Mouse (Mus musculus) CD4-positive, CD25-positive, alpha-beta regulatory T cell, adult 2 months (primary cell): ENCODE data around the gene Ankdd1a.
A peak's percentile ranks its signal among the peaks of the same experiment; 100 is the strongest.

Source experiments
- DNase-seq: peaks from one replicate; pipeline ENCODE4 v3.0.0-alpha.2; 2012; ENCODE audit warnings: low read depth, low spot score

The Ankdd1a gene

GRCm38 (mm10) chr9:65545635-65546412 lies 25.8 kb upstream of the Ankdd1a start:
- DNase-seq: no peak

GRCm38 (mm10) chr9:65542111-65542524 lies 22.1 kb upstream of the Ankdd1a start:
- DNase-seq: no peak

GRCm38 (mm10) chr9:65541126-65542068 lies 21.4 kb upstream of the Ankdd1a start:
- peak; percentile 89 for DNase-seq

GRCm38 (mm10) chr9:65539697-65540096 lies 19.7 kb upstream of the Ankdd1a start:
- DNase-seq: no peak

- DNase-seq: no peak
Measured at GRCm38 (mm10) chr9:65537901-65538630, 18.1 kb upstream of the Ankdd1a start.

- no peak for DNase-seq
Measured at GRCm38 (mm10) chr9:65536491-65536890, 16.5 kb upstream of the Ankdd1a start.

GRCm38 (mm10) chr9:65535789-65536469 lies 15.9 kb upstream of the Ankdd1a start:
- DNase-seq: peak; percentile 50

GRCm38 (mm10) chr9:65535191-65535722 lies 15.3 kb upstream of the Ankdd1a start:
- peak; percentile 84 for DNase-seq

- DNase-seq: no peak
Measured at GRCm38 (mm10) chr9:65534111-65534510, 14.1 kb upstream of the Ankdd1a start.

- no peak for DNase-seq
Measured at GRCm38 (mm10) chr9:65532986-65533385, 13.0 kb upstream of the Ankdd1a start.

GRCm38 (mm10) chr9:65531283-65531682 lies 11.3 kb upstream of the Ankdd1a start:
- no peak for DNase-seq

GRCm38 (mm10) chr9:65529659-65530058 lies 9.7 kb upstream of the Ankdd1a start:
- no peak for DNase-seq

GRCm38 (mm10) chr9:65528417-65529038 lies 8.5 kb upstream of the Ankdd1a start:
- no peak for DNase-seq

GRCm38 (mm10) chr9:65525445-65526195 lies 5.6 kb upstream of the Ankdd1a start:
- no peak for DNase-seq

GRCm38 (mm10) chr9:65523611-65524364 lies 3.8 kb upstream of the Ankdd1a start:
- peak; percentile 90 for DNase-seq

GRCm38 (mm10) chr9:65520505-65520876 lies 498 bp upstream of the Ankdd1a start:
- DNase-seq: no peak

- no peak for DNase-seq
Measured at GRCm38 (mm10) chr9:65514851-65515261, 5.1 kb downstream of the Ankdd1a start.

- DNase-seq: no peak
Measured at GRCm38 (mm10) chr9:65514431-65514830, 5.6 kb downstream of the Ankdd1a start.

- DNase-seq: no peak
Measured at GRCm38 (mm10) chr9:65512520-65512919, 7.5 kb downstream of the Ankdd1a start.
